Mouse (Mus musculus): ENCODE measurements at regions not wholly inside any gene's neighbourhood (a gene's known extent, or its start where the extent isn't known, plus 50 kb on each side); places are given as distances from the start of the nearest gene placed in this dataset.

GRCm38 (mm10) chr15:88032751-88033150 lies 488.7 kb downstream of the Fam19a5 start:
- TF ChIP-seq CTCF (IDR thresholded peaks at IDR 0.05; ENCODE audit: extremely low read depth, insufficient read depth, low read length) (no peak), POLR2A (IDR thresholded peaks at IDR 0.05; ENCODE audit: extremely low read depth, insufficient read depth, low read length) (no peak)

Data from cortical plate, adult 2 months (tissue).